Mouse (Mus musculus) hindbrain, embryonic 12.5 days (tissue): Measurements from ENCODE around the gene Slc2a3. TPM values are rescaled to one million over a fixed set of nuclear protein-coding genes. Genes with fewer than 3 reads are reported as not detected.

Experiments used
- ATAC-seq: fragments of 200-750 bp; cut with Nextera tagmentation; 2 replicates; pipeline ENCODE4 v1.8.0; 2017; ENCODE audit warnings: moderate TSS enrichment; ENCODE audit not compliant: low FRiP score
- H3K27ac ChIP-seq: fragments of 300-500 bp; sonication (generic); 2 replicates; pipeline ENCODE4 v1.5.1; 2016; ENCODE audit warnings: mild to moderate bottlenecking
- H3K27me3 ChIP-seq: fragments of 300-500 bp; sonication (generic); 2 replicates; pipeline ENCODE4 v1.6.1; 2016; ENCODE audit warnings: mild to moderate bottlenecking
- H3K36me3 ChIP-seq: fragments of 300-500 bp; sonication (generic); 2 replicates; pipeline ENCODE4 v1.6.1; 2016; ENCODE audit warnings: mild to moderate bottlenecking
- H3K4me1 ChIP-seq: fragments of 300-500 bp; sonication (generic); 2 replicates; pipeline ENCODE4 v1.6.1; 2016
- H3K4me2 ChIP-seq: fragments of 300-500 bp; sonication (generic); replicated peaks from 2 replicates; pipeline ENCODE4 v1.6.1; 2016; ENCODE audit warnings: mild to moderate bottlenecking
- H3K4me3 ChIP-seq: fragments of 300-500 bp; sonication (generic); 2 replicates; pipeline ENCODE4 v1.5.1; 2016; ENCODE audit warnings: mild to moderate bottlenecking
- H3K9ac ChIP-seq: fragments of 300-500 bp; sonication (generic); 2 replicates; pipeline ENCODE4 v1.6.1; 2016; ENCODE audit warnings: mild to moderate bottlenecking, moderate library complexity
- H3K9me3 ChIP-seq: fragments of 300-500 bp; sonication (generic); replicated peaks from 2 replicates; pipeline ENCODE4 v1.6.1; 2016; ENCODE audit warnings: mild to moderate bottlenecking
- WGBS: fragments of 180-500 bp; shearing (Covaris S2); methylation state at CpG from one replicate; pipeline ENCODE4 v1.1.7; 2016; 5-methylcytosine and 5-hydroxymethylcytosine counted together
- microRNA-seq: library from miRNA; unstranded; fragments of <30 nt; microRNA quantifications from one replicate; pipeline ENCODE4, GENCODE M21; 2017
- polyA plus RNA-seq: library from polyadenylated mRNA; unstranded; fragments of >200 nt; fragmentation: Nextera tagmentation; extraction: Ambion mirVana; gene quantifications from 2 replicates; pipeline ENCODE4 v1.2.1, GENCODE M21; 2016

The Slc2a3 gene
- polyA plus RNA-seq, 1 experiment from 2014 or later: 24.7 TPM

- no peaks in the 10 kb centered on the region for H3K9me3 ChIP-seq
- H3K4me2 ChIP-seq: no peak overlapping the region
- WGBS: 81% methylated on average over 6 of the region's 6 CpGs
- H3K36me3 ChIP-seq: no peaks in the 10 kb centered on the region
- no peaks in the 10 kb centered on the region for H3K27me3 ChIP-seq
- no peak overlapping the region for H3K27ac ChIP-seq
- H3K9ac ChIP-seq: no peak overlapping the region
- H3K4me1 ChIP-seq: no peaks in the 10 kb centered on the region
- H3K4me3 ChIP-seq: no peak overlapping the region
- no peak for ATAC-seq
Measured at GRCm38 (mm10) chr6:122689411-122690055, 111.9 kb downstream of the Slc2a3 start.

- WGBS: 91% methylated on average over 13 of the region's 13 CpGs
Measured at GRCm38 (mm10) chr6:122686709-122687108, 114.7 kb downstream of the Slc2a3 start.

GRCm38 (mm10) chr6:122682646-122683045 lies 118.8 kb downstream of the Slc2a3 start:
- WGBS: 85% methylated on average over 3 of the region's 3 CpGs
- Histone ChIP-seq H3K9ac (no peak overlapping the region), H3K4me3 (no peak overlapping the region), H3K9me3 (no peaks in the 10 kb centered on the region), H3K27me3 (no peaks in the 10 kb centered on the region), H3K4me2 (no peak overlapping the region), H3K36me3 (no peaks in the 10 kb centered on the region), H3K27ac (no peak overlapping the region), H3K4me1 (no peaks in the 10 kb centered on the region)
- ATAC-seq: no peak

More at GRCm38 (mm10) chr6:122686709-122687108, 114.7 kb downstream of the Slc2a3 start:
- Histone ChIP-seq H3K27ac (no peak overlapping the region), H3K4me2 (no peak overlapping the region), H3K9ac (no peak overlapping the region), H3K4me1 (no peaks in the 10 kb centered on the region), H3K4me3 (no peak overlapping the region), H3K27me3 (no peaks in the 10 kb centered on the region), H3K9me3 (no peaks in the 10 kb centered on the region), H3K36me3 (no peaks in the 10 kb centered on the region)
- no peak for ATAC-seq

Small RNAs within 50 kb of the gene (microRNA-seq; reads per million reads assigned to microRNA genes)
- not detected for gene Mir7231

Other genes starting within 250 kb of the Slc2a3 start
- gene Aicda, start 247.8 kb downstream of the Slc2a3 start, polyA plus RNA-seq: 0.15 and 0.61 TPM in 2 replicates
- 1.8 and 2.9 TPM in 2 replicates for gene Apobec1, start 199.2 kb downstream of the Slc2a3 start, polyA plus RNA-seq
- gene Gdf3, start 191.6 kb downstream of the Slc2a3 start, polyA plus RNA-seq: 0.09 TPM in 1 of 2 replicates, not detected in the other
- not detected in 2 replicates for gene Dppa3, start 175.2 kb downstream of the Slc2a3 start, polyA plus RNA-seq
- gene Nanog, start 94.2 kb downstream of the Slc2a3 start, polyA plus RNA-seq: 0.14 and 0.27 TPM in 2 replicates
- 6.1 and 6.9 TPM in 2 replicates for gene Foxj2, start 18.3 kb upstream of the Slc2a3 start, polyA plus RNA-seq
- 2.0 and 2.2 TPM in 2 replicates for gene C3ar1, start 54.5 kb upstream of the Slc2a3 start, polyA plus RNA-seq
- gene Necap1, start 72.8 kb upstream of the Slc2a3 start, polyA plus RNA-seq: 85.2 and 87.1 TPM in 2 replicates
- 1.1 and 1.6 TPM in 2 replicates for gene Clec4a1, start 120.2 kb upstream of the Slc2a3 start, polyA plus RNA-seq
- 0.49 and 0.94 TPM in 2 replicates for gene Clec4a3, start 150.9 kb upstream of the Slc2a3 start, polyA plus RNA-seq
- gene Clec4a4, start 188.7 kb upstream of the Slc2a3 start, polyA plus RNA-seq: not detected in 2 replicates
- not detected in 2 replicates for gene Clec4b1, start 248.3 kb upstream of the Slc2a3 start, polyA plus RNA-seq